Mouse (Mus musculus) kidney, adult 18-20 months (tissue): Measurements from ENCODE around the gene Slc39a11.
"Not testable (repeated sequence)": the region's sequence is repeated elsewhere in the genome, so short reads cannot be mapped to it uniquely, and the experiment has no call there.

ENCODE experiments used
- DNase-seq: peaks from one replicate; pipeline ENCODE4 v3.0.0; 2021

Gene Slc39a11

GRCm38 (mm10) chr11:113667122-113667521 is 17.2 kb upstream of the Slc39a11 start:
- peak; percentile 47 for DNase-seq

- DNase-seq, result peak; percentile 65
Measured at GRCm38 (mm10) chr11:113666648-113667047, 16.8 kb upstream of the Slc39a11 start.

- DNase-seq, result no peak
Measured at GRCm38 (mm10) chr11:113666205-113666604, 16.3 kb upstream of the Slc39a11 start.

- no peak for DNase-seq
Measured at GRCm38 (mm10) chr11:113664279-113664678, 14.4 kb upstream of the Slc39a11 start.

- no peak for DNase-seq
Measured at GRCm38 (mm10) chr11:113661835-113662351, 12.0 kb upstream of the Slc39a11 start.

GRCm38 (mm10) chr11:113660940-113661339 is 11.1 kb upstream of the Slc39a11 start:
- no peak for DNase-seq

- not testable (repeated sequence) for DNase-seq
Measured at GRCm38 (mm10) chr11:113660213-113660612, 10.3 kb upstream of the Slc39a11 start.

GRCm38 (mm10) chr11:113658763-113659162 is 8.9 kb upstream of the Slc39a11 start:
- DNase-seq, result no peak

GRCm38 (mm10) chr11:113658319-113658718 is 8.4 kb upstream of the Slc39a11 start:
- peak; percentile 33 for DNase-seq

GRCm38 (mm10) chr11:113657221-113657620 is 7.3 kb upstream of the Slc39a11 start:
- DNase-seq, result no peak

GRCm38 (mm10) chr11:113656511-113656932 is 6.6 kb upstream of the Slc39a11 start:
- no peak for DNase-seq

GRCm38 (mm10) chr11:113654561-113655270 is 4.8 kb upstream of the Slc39a11 start:
- DNase-seq, result no peak

GRCm38 (mm10) chr11:113654105-113654504 is 4.2 kb upstream of the Slc39a11 start:
- no peak for DNase-seq

- peak; percentile 54 for DNase-seq
Measured at GRCm38 (mm10) chr11:113652516-113652915, 2.6 kb upstream of the Slc39a11 start.

GRCm38 (mm10) chr11:113651907-113652273 is 2.0 kb upstream of the Slc39a11 start:
- DNase-seq, result peak; percentile 43

GRCm38 (mm10) chr11:113651206-113651906 is 1.5 kb upstream of the Slc39a11 start:
- DNase-seq, result no peak

- DNase-seq, result no peak
Measured at GRCm38 (mm10) chr11:113648690-113649352, 1.1 kb downstream of the Slc39a11 start, which contains the start of gene Cog1. Gene Cog1 (plus strand): TSS chr11:113649169.

GRCm38 (mm10) chr11:113648152-113648551 is 1.7 kb downstream of the Slc39a11 start:
- DNase-seq, result peak; percentile 85

GRCm38 (mm10) chr11:113645181-113645580 is 4.7 kb downstream of the Slc39a11 start:
- no peak for DNase-seq

- no peak for DNase-seq
Measured at GRCm38 (mm10) chr11:113638680-113639079, 11.2 kb downstream of the Slc39a11 start.

GRCm38 (mm10) chr11:113634699-113635121 is 15.2 kb downstream of the Slc39a11 start:
- DNase-seq, result no peak

- DNase-seq, result no peak
Measured at GRCm38 (mm10) chr11:113633398-113633797, 16.5 kb downstream of the Slc39a11 start.

GRCm38 (mm10) chr11:113632303-113632702 is 17.6 kb downstream of the Slc39a11 start:
- no peak for DNase-seq
